Mouse (Mus musculus): ENCODE results near the gene A3galt2. TPM values are rescaled to one million over a fixed set of nuclear protein-coding genes. Genes with fewer than 3 reads are reported as not detected.

A3galt2 gene
- polyA plus RNA-seq, 1 experiment = 0.40 TPM

DNA sequence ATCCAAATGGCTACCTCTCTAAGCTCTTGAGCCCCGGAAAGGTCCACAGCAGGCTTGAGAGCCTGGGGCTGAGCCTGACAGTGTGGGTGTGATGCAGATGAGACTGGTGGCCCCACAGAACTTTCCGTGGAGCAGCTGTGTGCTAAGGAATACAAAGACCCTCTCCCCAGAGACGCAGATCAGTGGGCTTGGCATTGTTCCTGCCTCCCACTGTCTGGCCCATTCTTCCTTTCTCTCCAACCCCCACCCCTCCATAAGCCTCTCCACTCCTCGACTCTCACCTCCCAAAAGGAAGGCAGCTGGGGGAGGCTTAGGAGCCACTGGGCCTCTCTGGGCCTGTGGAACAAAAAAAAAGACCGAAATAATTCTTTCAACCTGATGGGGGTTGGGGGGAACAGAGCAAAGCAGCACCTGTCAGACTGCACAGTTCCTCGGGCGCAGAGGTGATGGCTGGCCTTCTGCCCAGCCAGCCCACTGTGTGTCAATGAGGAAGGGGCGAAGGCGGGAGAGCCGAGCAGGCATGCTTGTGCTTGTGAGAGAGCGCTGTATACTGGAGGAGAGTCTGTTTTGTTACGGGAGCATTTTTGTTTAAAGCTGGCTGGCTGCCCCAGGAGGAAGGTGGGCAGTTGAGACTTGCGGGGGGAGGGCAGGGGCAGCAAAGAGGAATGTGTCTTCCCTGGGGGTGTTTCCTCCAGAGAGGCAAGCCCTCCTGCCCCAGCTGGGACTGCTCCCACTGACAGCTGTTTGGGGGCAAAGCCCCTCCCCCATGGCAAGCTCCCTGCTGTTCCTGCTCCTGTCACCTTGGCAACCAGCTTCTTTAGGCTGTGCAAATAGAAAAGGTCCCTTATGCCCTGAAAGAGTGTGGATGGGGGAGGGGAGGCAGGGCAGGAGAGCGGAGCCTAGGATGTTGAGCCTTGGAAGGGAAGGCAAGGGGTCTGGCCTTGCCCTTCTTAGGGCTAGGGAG is 39.6 kb upstream of the A3galt2 start:
- Histone ChIP-seq H3K4me1 (ENCODE audit: control insufficient read depth, insufficient read depth, low read length) (0 out of 2 replicates have a peak, but pooled peaks cover 4% of the 10 kb centered on the region), H3K4me3 (ENCODE audit: insufficient read depth, low read length) (no peak overlapping the region), H3K27ac (ENCODE audit: insufficient read depth, low read length) (no peak overlapping the region)
- TF ChIP-seq POLR2A (IDR thresholded peaks at IDR 0.05; ENCODE audit: low read depth, low read length) = no peak
- no peak for TF ChIP-seq CTCF (IDR thresholded peaks at IDR 0.05; ENCODE audit: borderline replicate concordance, insufficient read depth, low read length)

GRCm38 (mm10) chr4:128716279-128716678 is 38.9 kb upstream of the A3galt2 start:
- no peak overlapping the region for H3K27ac ChIP-seq (ENCODE audit: insufficient read depth, low read length)
- no peak overlapping the region for H3K4me3 ChIP-seq (ENCODE audit: insufficient read depth, low read length)
- TF ChIP-seq CTCF (IDR thresholded peaks at IDR 0.05; ENCODE audit: borderline replicate concordance, insufficient read depth, low read length) (no peak), POLR2A (IDR thresholded peaks at IDR 0.05; ENCODE audit: low read depth, low read length) (no peak)
- H3K4me1 ChIP-seq (ENCODE audit: control insufficient read depth, insufficient read depth, low read length) = 0 out of 2 replicates have a peak, but pooled peaks cover 4% of the 10 kb centered on the region

DNA sequence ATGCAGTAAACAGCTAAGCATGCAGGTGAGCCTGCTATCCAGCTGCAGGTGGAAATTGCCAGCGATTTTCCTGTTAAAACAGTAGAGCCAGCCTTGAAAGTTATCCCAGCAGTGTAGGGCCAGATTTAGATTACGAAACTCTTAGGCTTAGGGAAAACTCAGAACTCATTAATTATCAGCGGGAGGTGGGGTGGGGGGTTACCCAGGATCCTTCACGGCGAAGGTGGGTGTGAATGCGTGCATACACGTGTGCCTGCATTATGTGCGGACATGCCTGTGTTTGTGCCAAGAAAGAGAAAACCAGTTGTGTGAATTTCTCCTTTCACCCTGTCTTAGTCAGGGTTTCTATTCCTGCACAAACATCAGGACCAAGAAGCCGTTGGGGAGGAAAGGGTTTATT is 38.4 kb upstream of the A3galt2 start:
- H3K4me1 ChIP-seq (ENCODE audit: control insufficient read depth, insufficient read depth, low read length) = 0 out of 2 replicates have a peak, but pooled peaks cover 4% of the 10 kb centered on the region

DNA sequence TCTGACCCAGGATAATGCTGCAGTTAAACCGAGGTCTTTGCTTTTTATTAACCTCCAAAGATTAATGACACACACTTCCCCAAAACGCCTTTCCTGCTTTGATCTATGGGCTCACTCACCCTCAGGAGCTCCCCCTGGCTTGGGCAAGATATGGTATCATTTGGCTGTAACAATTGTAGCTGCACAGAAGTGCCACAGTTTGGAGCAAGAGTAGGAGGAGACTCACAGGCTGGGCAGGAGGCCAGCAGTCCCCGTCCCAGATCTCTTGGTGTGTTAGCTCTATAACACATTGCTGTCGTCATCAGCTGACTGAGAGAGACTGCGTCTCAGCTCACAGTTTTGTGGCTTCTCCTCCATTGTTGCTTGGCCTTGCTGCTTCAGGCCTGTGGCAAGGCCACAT is 35.1 kb upstream of the A3galt2 start:
- H3K27ac ChIP-seq (ENCODE audit: insufficient read depth, low read length) = no peak overlapping the region
- TF ChIP-seq CTCF (IDR thresholded peaks at IDR 0.05; ENCODE audit: borderline replicate concordance, insufficient read depth, low read length) (no peak), POLR2A (IDR thresholded peaks at IDR 0.05; ENCODE audit: low read depth, low read length) (no peak)
- 0 out of 2 replicates have a peak, but pooled peaks cover 4% of the 10 kb centered on the region for H3K4me1 ChIP-seq (ENCODE audit: control insufficient read depth, insufficient read depth, low read length)
- no peak overlapping the region for H3K4me3 ChIP-seq (ENCODE audit: insufficient read depth, low read length)

More for the DNA sequence above, 38.4 kb upstream of the A3galt2 start:
- Histone ChIP-seq H3K4me3 (ENCODE audit: insufficient read depth, low read length) (no peak overlapping the region), H3K27ac (ENCODE audit: insufficient read depth, low read length) (no peak overlapping the region)
- TF ChIP-seq CTCF (IDR thresholded peaks at IDR 0.05; ENCODE audit: borderline replicate concordance, insufficient read depth, low read length) = no peak
- no peak for TF ChIP-seq POLR2A (IDR thresholded peaks at IDR 0.05; ENCODE audit: low read depth, low read length)

DNA sequence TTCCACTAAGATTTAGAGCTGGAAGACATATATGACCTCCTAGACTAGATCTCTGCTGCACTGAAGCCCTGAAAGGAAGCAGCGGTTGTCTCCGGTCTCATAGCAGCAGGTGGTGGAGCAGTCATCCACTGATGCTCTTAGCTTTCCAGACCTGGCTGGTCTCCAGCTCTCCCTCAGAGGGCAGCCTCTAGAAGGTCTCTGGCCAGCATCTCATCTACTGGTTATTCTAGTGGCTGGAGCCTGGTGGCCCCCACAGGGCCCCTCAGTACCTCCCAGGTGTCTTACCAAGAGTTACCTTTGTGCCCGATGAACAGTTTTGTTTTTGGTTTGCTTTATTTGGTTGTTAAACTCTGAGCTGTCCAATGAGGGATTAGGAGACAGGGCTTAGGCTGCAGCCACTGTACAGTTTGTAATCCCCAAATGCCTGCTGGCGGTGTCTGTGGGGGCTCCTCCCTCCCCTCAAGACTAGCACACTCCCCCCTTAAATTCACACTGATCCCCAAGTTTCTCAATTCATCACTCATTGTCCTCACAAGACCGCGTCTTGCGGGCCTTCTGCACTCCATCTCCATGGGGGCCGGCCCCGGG is 34.0 kb upstream of the A3galt2 start:
- Histone ChIP-seq H3K4me1 (ENCODE audit: control insufficient read depth, insufficient read depth, low read length) (no peaks in the 10 kb centered on the region), H3K4me3 (ENCODE audit: insufficient read depth, low read length) (no peak overlapping the region), H3K27ac (ENCODE audit: insufficient read depth, low read length) (no peak overlapping the region)
- TF ChIP-seq POLR2A (IDR thresholded peaks at IDR 0.05; ENCODE audit: low read depth, low read length) = no peak
- no peak for TF ChIP-seq CTCF (IDR thresholded peaks at IDR 0.05; ENCODE audit: borderline replicate concordance, insufficient read depth, low read length)

DNA sequence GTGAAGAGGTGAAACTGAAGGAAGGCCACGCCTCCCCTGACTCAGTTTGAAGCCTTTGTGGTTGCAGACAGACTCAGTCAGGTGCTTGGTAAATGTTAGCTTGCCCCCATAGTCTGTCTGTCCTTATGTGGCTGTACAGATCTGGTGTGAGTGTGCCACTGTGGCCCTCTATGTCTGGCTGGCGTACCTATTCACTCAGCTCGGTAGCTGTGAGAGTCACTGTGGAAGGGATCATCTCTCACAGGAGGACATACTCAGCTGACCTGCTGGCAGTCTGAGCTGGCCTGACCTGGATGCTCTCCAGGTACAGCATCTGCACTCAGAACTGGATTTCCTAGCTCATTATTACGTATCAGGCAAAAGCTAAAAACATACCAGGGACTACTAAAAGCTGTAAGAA is 33.4 kb upstream of the A3galt2 start:
- TF ChIP-seq POLR2A (IDR thresholded peaks at IDR 0.05; ENCODE audit: low read depth, low read length) (no peak), CTCF (IDR thresholded peaks at IDR 0.05; ENCODE audit: borderline replicate concordance, insufficient read depth, low read length) (no peak)
- Histone ChIP-seq H3K4me1 (ENCODE audit: control insufficient read depth, insufficient read depth, low read length) (peaks cover under 1% of the 10 kb centered on the region; the same call in 1 of the 2 replicates), H3K4me3 (ENCODE audit: insufficient read depth, low read length) (no peak overlapping the region), H3K27ac (ENCODE audit: insufficient read depth, low read length) (no peak overlapping the region)

DNA sequence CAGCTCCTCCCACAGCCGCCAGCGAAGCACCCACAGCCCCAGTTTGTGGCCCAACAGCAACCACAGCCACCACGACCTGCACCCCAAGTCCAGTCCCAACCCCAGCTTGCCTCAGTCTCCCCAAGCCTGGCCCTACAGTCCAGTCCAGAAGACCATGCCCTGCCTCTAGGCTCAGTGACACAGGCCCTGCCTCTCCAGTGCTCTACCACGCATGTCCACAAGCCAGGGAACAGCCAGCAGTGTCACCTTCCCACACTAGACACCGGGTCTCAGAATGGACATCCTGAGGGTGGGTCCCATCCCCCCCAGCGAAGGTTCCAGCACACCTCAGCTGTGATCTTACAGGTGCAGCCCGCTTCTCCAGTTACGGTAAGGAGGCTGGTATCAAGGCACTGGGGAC is 32.2 kb upstream of the A3galt2 start:
- no peak overlapping the region for H3K27ac ChIP-seq (ENCODE audit: insufficient read depth, low read length)
- H3K4me1 ChIP-seq (ENCODE audit: control insufficient read depth, insufficient read depth, low read length) = peaks cover 4% of the 10 kb centered on the region; the same call in 1 of the 2 replicates
- TF ChIP-seq CTCF (IDR thresholded peaks at IDR 0.05; ENCODE audit: borderline replicate concordance, insufficient read depth, low read length) = no peak
- no peak for TF ChIP-seq POLR2A (IDR thresholded peaks at IDR 0.05; ENCODE audit: low read depth, low read length)
- no peak overlapping the region for H3K4me3 ChIP-seq (ENCODE audit: insufficient read depth, low read length)

GRCm38 (mm10) chr4:128723431-128723830 is 31.7 kb upstream of the A3galt2 start:
- Histone ChIP-seq H3K27ac (ENCODE audit: insufficient read depth, low read length) (no peak overlapping the region), H3K4me3 (ENCODE audit: insufficient read depth, low read length) (no peak overlapping the region), H3K4me1 (ENCODE audit: control insufficient read depth, insufficient read depth, low read length) (peaks cover 4% of the 10 kb centered on the region; the same call in 1 of the 2 replicates)
- no peak for TF ChIP-seq POLR2A (IDR thresholded peaks at IDR 0.05; ENCODE audit: low read depth, low read length)
- TF ChIP-seq CTCF (IDR thresholded peaks at IDR 0.05; ENCODE audit: borderline replicate concordance, insufficient read depth, low read length) = no peak

DNA sequence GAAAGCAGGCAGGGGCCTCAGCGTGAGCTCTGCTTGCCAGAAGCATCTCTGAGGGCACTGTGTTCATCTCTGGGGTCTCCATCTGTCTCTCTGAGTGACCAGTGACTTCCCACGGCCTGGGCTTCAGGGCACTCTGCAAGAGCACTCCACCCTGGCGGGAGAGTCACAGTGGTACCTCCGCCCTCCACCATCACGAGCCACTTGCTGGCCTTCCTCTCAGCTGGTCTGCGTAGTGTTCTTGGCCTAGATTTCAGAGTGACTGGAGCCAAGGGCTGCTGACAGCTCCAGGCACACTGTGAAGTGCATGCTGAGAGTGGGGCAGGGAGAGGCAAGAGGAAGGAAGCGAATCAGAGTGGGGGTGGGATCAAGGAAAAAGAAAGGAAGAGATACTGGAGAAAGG is 31.1 kb upstream of the A3galt2 start:
- Histone ChIP-seq H3K27ac (ENCODE audit: insufficient read depth, low read length) (no peak overlapping the region), H3K4me3 (ENCODE audit: insufficient read depth, low read length) (no peak overlapping the region), H3K4me1 (ENCODE audit: control insufficient read depth, insufficient read depth, low read length) (peaks cover 4% of the 10 kb centered on the region; the same call in 1 of the 2 replicates)
- TF ChIP-seq CTCF (IDR thresholded peaks at IDR 0.05; ENCODE audit: borderline replicate concordance, insufficient read depth, low read length) (no peak), POLR2A (IDR thresholded peaks at IDR 0.05; ENCODE audit: low read depth, low read length) (no peak)
